Mouse (Mus musculus) bone marrow, adult 2 months (tissue): ENCODE results near the gene Taok3. TPM values are rescaled to one million over a fixed set of nuclear protein-coding genes. Genes with fewer than 3 reads are reported as not detected.

Experiments used
- H3K27ac ChIP-seq: fragments of 200-500 bp; 2 replicates; pipeline ENCODE4 v1.5.1; 2012; ENCODE audit warnings: low read depth, mild to moderate bottlenecking, control low read depth, inconsistent platforms, low read length; ENCODE audit not compliant: control insufficient read depth, poor library complexity, insufficient read depth
- H3K4me1 ChIP-seq: fragments of 200-500 bp; 2 replicates; pipeline ENCODE4 v1.6.1; 2011; ENCODE audit warnings: low read length; ENCODE audit not compliant: control insufficient read depth, insufficient read depth
- H3K4me3 ChIP-seq: fragments of 200-500 bp; replicated peaks from 2 replicates; pipeline ENCODE3; 2011; ENCODE audit warnings: mild to moderate bottlenecking, low read depth, low read length, control low read depth; ENCODE audit not compliant: control insufficient read depth
- CTCF ChIP-seq: fragments of 200-500 bp; IDR thresholded peaks from 2 replicates; pipeline ENCODE4 v1.5.1; 2011; ENCODE audit warnings: low read length, control low read depth; ENCODE audit not compliant: control insufficient read depth, insufficient read depth
- POLR2A ChIP-seq: fragments of 200-500 bp; IDR thresholded peaks from 2 replicates; pipeline ENCODE4 v1.6.1; 2011; ENCODE audit warnings: low read depth, mild to moderate bottlenecking, control low read depth, low read length, borderline replicate concordance; ENCODE audit not compliant: control insufficient read depth
- WGBS: fragments of 180-500 bp; shearing (Covaris S2); methylation state at CpG from one replicate; pipeline ENCODE4 v1.1.7; 2018; 5-methylcytosine and 5-hydroxymethylcytosine counted together
- polyA plus RNA-seq: library from polyadenylated mRNA; stranded (reverse); fragments of >200 nt; gene quantifications from 2 replicates; pipeline ENCODE4 v1.2.4, GENCODE M21; 2011; ENCODE audit warnings: low replicate concordance; ENCODE audit not compliant: missing spikeins, insufficient read depth, insufficient read length

Taok3 gene
- polyA plus RNA-seq, 1 experiment, result 47.6 TPM

- Histone ChIP-seq H3K27ac (no peak overlapping the region), H3K4me1 (no peaks in the 10 kb centered on the region), H3K4me3 (no peak overlapping the region)
- TF ChIP-seq CTCF (no peak), POLR2A (no peak)
- WGBS, result 75% methylated on average over 2 of the region's 2 CpGs
Observed at GRCm38 (mm10) chr5:117165946-117166345, 46.0 kb downstream of the Taok3 start.

- Histone ChIP-seq H3K4me3 (no peak overlapping the region), H3K4me1 (no peaks in the 10 kb centered on the region), H3K27ac (no peak overlapping the region)
- TF ChIP-seq POLR2A, result no peak
- TF ChIP-seq CTCF, result no peak
- WGBS, result 88% methylated on average over 11 of the region's 11 CpGs
Observed at GRCm38 (mm10) chr5:117166811-117167365, 47.0 kb downstream of the Taok3 start.

- no peak overlapping the region for H3K4me3 ChIP-seq
- no peak overlapping the region for H3K27ac ChIP-seq
- WGBS, result 93% methylated on average over 14 of the region's 14 CpGs
- H3K4me1 ChIP-seq, result no peaks in the 10 kb centered on the region
- no peak for TF ChIP-seq POLR2A
Observed at GRCm38 (mm10) chr5:117168351-117169100, 48.6 kb downstream of the Taok3 start.

GRCm38 (mm10) chr5:117174057-117174456 lies 54.1 kb downstream of the Taok3 start:
- H3K27ac ChIP-seq, result no peak overlapping the region
- H3K4me3 ChIP-seq, result no peak overlapping the region
- H3K4me1 ChIP-seq, result no peaks in the 10 kb centered on the region
- TF ChIP-seq POLR2A (no peak), CTCF (no peak)
- WGBS, result 96% methylated on average over 7 of the region's 7 CpGs

- 92% methylated on average over 8 of the region's 8 CpGs for WGBS
- Histone ChIP-seq H3K4me1 (no peaks in the 10 kb centered on the region), H3K4me3 (no peak overlapping the region), H3K27ac (no peak overlapping the region)
- TF ChIP-seq POLR2A, result no peak
- no peak for TF ChIP-seq CTCF
Observed at GRCm38 (mm10) chr5:117175896-117176295, 56.0 kb downstream of the Taok3 start.

- H3K4me1 ChIP-seq, result no peaks in the 10 kb centered on the region
- 79% methylated on average over 6 of the region's 6 CpGs for WGBS
- H3K4me3 ChIP-seq, result no peak overlapping the region
- TF ChIP-seq POLR2A (no peak), CTCF (no peak)
- no peak overlapping the region for H3K27ac ChIP-seq
Observed at GRCm38 (mm10) chr5:117178079-117178478, 58.1 kb downstream of the Taok3 start.

- TF ChIP-seq POLR2A (no peak), CTCF (no peak)
- Histone ChIP-seq H3K27ac (no peak overlapping the region), H3K4me3 (no peak overlapping the region), H3K4me1 (no peaks in the 10 kb centered on the region)
- 77% methylated on average over 6 of the region's 6 CpGs for WGBS
Observed at GRCm38 (mm10) chr5:117178486-117178885, 58.6 kb downstream of the Taok3 start.

- Histone ChIP-seq H3K4me3 (no peak overlapping the region), H3K4me1 (no peaks in the 10 kb centered on the region), H3K27ac (no peak overlapping the region)
- 40% methylated on average over 5 of the region's 5 CpGs for WGBS
- no peak for TF ChIP-seq POLR2A
- no peak for TF ChIP-seq CTCF
Observed at GRCm38 (mm10) chr5:117181921-117182320, 62.0 kb downstream of the Taok3 start.

GRCm38 (mm10) chr5:117182411-117182810 lies 62.5 kb downstream of the Taok3 start:
- 73% methylated on average over 3 of the region's 3 CpGs for WGBS
- H3K27ac ChIP-seq, result no peak overlapping the region
- TF ChIP-seq CTCF, result no peak
- no peak for TF ChIP-seq POLR2A
- no peaks in the 10 kb centered on the region for H3K4me1 ChIP-seq
- H3K4me3 ChIP-seq, result no peak overlapping the region
